Mouse (Mus musculus) left cerebral cortex, adult 11 months (tissue): Measurements from ENCODE around the gene Ssbp4.

Source experiments
- DNase-seq: peaks from one replicate; pipeline ENCODE4 v3.0.0; 2022; ENCODE audit warnings: low spot score

The Ssbp4 gene

DNA sequence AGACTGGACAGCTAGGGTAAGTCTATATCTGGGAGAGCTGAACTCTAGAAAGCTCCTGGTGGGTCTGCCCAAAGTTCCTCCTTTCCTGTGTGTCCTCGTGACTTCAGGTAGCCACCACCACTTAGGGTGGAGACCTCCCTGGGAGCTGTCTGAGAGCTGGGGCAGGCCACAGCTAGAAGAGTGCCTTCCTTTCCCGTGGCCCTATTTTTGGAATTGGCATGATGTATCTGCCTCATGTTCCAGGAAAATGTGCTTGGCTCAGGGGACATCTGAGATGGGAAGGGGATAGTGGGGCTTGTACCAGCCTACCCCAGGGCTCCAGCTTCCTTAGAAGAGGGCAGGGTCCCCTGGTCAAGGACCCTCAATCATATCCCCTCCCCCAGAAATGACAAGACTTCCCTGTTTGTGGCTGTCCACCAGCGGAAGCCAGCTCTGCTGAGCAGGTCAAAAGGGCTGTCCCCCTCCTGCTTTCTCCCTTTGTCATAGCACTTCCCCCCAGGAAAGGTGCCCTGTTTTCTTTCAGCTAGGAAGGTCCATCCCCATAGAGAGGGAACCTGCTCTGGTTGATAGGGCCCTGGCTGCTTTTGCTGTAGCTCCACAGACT is 57.0 kb downstream of the Ssbp4 start:
- DNase-seq, result no peak

DNA sequence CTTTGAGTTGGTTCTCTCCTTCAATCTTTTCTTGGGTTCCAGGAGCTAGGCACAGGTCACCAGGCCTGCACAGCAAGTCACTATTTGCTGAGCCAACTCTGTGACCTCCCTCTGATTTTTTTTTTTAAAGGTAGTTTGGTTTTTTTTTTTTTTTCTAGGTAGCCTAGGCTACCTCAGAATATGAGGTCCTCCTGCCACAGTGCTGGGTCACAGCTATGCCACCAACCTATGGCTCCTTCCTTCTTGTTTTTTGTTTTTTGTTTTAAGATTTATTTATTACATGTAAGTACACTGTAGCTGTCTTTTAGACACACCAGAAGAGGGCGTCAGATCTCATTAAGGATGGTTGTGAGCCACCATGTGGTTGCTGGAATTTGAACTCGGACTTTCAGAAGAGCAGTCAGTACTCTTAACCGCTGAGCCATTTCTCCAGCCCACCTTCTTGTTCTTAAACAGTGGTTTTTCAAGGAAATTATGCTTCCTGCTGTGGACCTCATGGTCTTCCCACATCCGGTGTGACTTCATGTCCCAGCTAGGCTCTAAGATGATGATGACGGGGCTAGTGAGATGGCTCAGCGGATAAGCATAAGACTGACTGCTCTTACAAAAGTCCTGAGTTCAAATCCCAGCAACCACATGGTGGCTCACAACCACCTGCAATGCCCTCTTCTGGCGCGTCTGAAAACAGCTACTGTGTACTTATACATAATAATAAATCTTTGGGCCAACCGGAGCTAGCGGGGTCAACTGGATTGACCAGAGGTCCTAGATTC is 59.1 kb downstream of the Ssbp4 start:
- DNase-seq, result no peak

DNA sequence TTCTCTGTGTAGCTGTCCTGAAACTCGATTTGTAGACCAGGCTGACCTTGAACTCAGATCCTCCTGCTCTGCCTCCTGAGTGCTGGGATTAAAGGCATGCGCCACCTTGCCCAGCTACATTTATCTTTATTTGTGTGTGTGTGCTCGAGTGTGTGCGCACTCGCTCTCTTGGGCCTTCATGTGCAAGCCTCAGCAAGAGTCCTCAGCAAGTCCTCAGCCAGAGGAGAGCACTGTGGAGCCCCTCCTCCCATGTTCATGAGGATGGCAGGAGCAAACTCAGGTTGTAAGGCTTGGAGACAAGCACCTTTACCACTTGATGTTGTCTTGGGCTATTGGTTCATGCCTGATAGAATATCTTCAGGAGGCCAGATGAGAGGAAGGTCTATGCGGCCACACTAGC is 60.9 kb downstream of the Ssbp4 start:
- no peak for DNase-seq
